ENCODE assay signal across 13 mouse cellular contexts in the genomic region with DNA sequence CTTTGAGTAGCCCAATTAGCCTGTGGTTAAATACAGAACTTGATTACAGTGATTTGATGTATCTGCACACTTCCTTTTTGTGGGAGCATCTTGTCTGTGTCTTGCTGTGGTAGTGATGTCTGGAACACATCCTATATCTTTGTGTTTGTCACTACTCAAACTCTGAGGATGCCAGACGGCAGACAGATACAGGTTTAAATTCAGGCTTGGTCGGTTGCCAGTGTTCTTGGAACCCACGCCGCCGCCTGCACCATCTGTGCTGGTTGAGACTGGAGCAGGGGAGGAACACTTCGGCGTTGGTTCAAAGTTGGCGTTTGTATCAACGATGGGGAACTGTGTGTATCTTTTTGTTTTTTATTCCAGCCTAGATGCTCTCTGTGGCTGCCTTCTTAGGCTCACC. TPM values are rescaled to one million over a fixed set of nuclear protein-coding genes. Genes with fewer than 3 reads are reported as not detected.
DNase-seq lines count a peak whose midpoint lies in the region; ATAC-seq lines count a peak whose summit lies in the region.
"Had no signal": no experiment of that assay in that cellular context is flagged by ENCODE, and none has a peak within 500 bp of the region (broad histone marks: within the 10 kb centered on the region; RNA-seq: fewer than 3 reads in every experiment).

No protein-coding gene starts in this region.

- H3K4me2 ChIP-seq in forebrain, embryonic 13.5 days: no peak overlapping the region
- no peak overlapping the region for H3K4me2 ChIP-seq in forebrain, embryonic 11.5 days (ENCODE audit: low read depth, low read length, severe bottlenecking)
- H3K4me2 ChIP-seq in neural tube, embryonic 15.5 days: no peak overlapping the region
- H3K4me2 ChIP-seq: liver, embryonic 11.5 days; neural tube, embryonic 12.5 days had no signal

- 0 out of 2 replicates have a peak, but pooled peaks cover 3% of the 10 kb centered on the region for H3K9me3 ChIP-seq in forebrain, embryonic 13.5 days (replicated peaks)
- no peaks in the 10 kb centered on the region for H3K9me3 ChIP-seq in forebrain, embryonic 11.5 days (ENCODE audit: control insufficient read depth, low read length)
- H3K9me3 ChIP-seq in neural tube, embryonic 15.5 days (replicated peaks): no peaks in the 10 kb centered on the region
- H3K9me3 ChIP-seq: neural tube, embryonic 12.5 days had no signal

- H3K36me3 ChIP-seq in forebrain, embryonic 13.5 days (ENCODE audit: poor library complexity, severe bottlenecking): peaks cover 4% of the 10 kb centered on the region; the same call in 1 of the 2 replicates
- H3K36me3 ChIP-seq in forebrain, embryonic 11.5 days (ENCODE audit: control insufficient read depth, insufficient read depth, low read length): no peaks in the 10 kb centered on the region
- peaks cover 7% of the 10 kb centered on the region for H3K36me3 ChIP-seq in neural tube, embryonic 15.5 days
- H3K36me3 ChIP-seq: neural tube, embryonic 12.5 days had no signal

- no peak for DNase-seq in forebrain, embryonic 11.5 days (ENCODE audit: low spot score)
- peak; percentile 84 to 85 for DNase-seq in layer of hippocampus, postnatal 36 days
- peak; percentile 85 for DNase-seq in right cerebral cortex, postnatal 25 days
- no peak for DNase-seq in urinary bladder, postnatal 14 days (ENCODE audit: low spot score)
- DNase-seq in gastrocnemius, postnatal 4 days (ENCODE audit: low spot score in 2 of 2): no peak
- DNase-seq: adrenal gland, postnatal 14 days; kidney, adult 9 months; thymus, postnatal 25 days had no signal

- peaks cover 5% of the 10 kb centered on the region; the same call in 1 of the 2 replicates for H3K4me1 ChIP-seq in forebrain, embryonic 13.5 days
- H3K4me1 ChIP-seq in forebrain, embryonic 11.5 days (replicated peaks; ENCODE audit: control insufficient read depth, insufficient read depth, low read length): no peaks in the 10 kb centered on the region
- H3K4me1 ChIP-seq in neural tube, embryonic 15.5 days: no peaks in the 10 kb centered on the region
- H3K4me1 ChIP-seq: neural tube, embryonic 12.5 days had no signal

- no peak overlapping the region for H3K9ac ChIP-seq in forebrain, embryonic 13.5 days
- H3K9ac ChIP-seq in forebrain, embryonic 11.5 days (ENCODE audit: low read length): no peak overlapping the region
- no peak overlapping the region for H3K9ac ChIP-seq in neural tube, embryonic 15.5 days (replicated peaks)
- H3K9ac ChIP-seq: neural tube, embryonic 12.5 days had no signal

- no peak overlapping the region for H3K4me3 ChIP-seq in forebrain, embryonic 13.5 days
- H3K4me3 ChIP-seq in forebrain, embryonic 11.5 days (ENCODE audit: low read depth, low read length): no peak overlapping the region
- no peak overlapping the region for H3K4me3 ChIP-seq in neural tube, embryonic 15.5 days (replicated peaks)
- H3K4me3 ChIP-seq: neural tube, embryonic 12.5 days had no signal

- ATAC-seq in forebrain, embryonic 13.5 days: peak; percentile 88
- no peak for ATAC-seq in forebrain, embryonic 11.5 days (replicated peaks; ENCODE audit: low FRiP score)
- peak; percentile 99 for ATAC-seq in frontal cortex, adult (ENCODE audit: low TSS enrichment)
- ATAC-seq in neural tube, embryonic 15.5 days (ENCODE audit: low FRiP score): no peak

- peak overlapping the region; percentile 41 for H3K27ac ChIP-seq in forebrain, embryonic 13.5 days
- no peak overlapping the region for H3K27ac ChIP-seq in forebrain, embryonic 11.5 days (ENCODE audit: low read depth, low read length)
- H3K27ac ChIP-seq in neural tube, embryonic 15.5 days (replicated peaks): no peak overlapping the region
- H3K27ac ChIP-seq: neural tube, embryonic 12.5 days had no signal

- H3K27me3 ChIP-seq in forebrain, embryonic 13.5 days: no peaks in the 10 kb centered on the region
- no peaks in the 10 kb centered on the region for H3K27me3 ChIP-seq in forebrain, embryonic 11.5 days (ENCODE audit: control insufficient read depth, insufficient read depth, low read length)
- no peaks in the 10 kb centered on the region for H3K27me3 ChIP-seq in neural tube, embryonic 15.5 days (replicated peaks)
- H3K27me3 ChIP-seq: neural tube, embryonic 12.5 days had no signal

- WGBS in forebrain, embryonic 13.5 days: 78% methylated on average over 9 of the region's 9 CpGs
- 95% methylated on average over 9 of the region's 9 CpGs for WGBS in forebrain, embryonic 11.5 days
- WGBS in neural tube, embryonic 15.5 days: 88% methylated on average over 9 of the region's 9 CpGs

RNA-seq across cellular contexts. Expression of a gene that starts 31.0 kb away (rescaled TPM):
- polyA plus RNA-seq in forebrain, embryonic 13.5 days (2015; fragmentation: Nextera tagmentation; extraction: Ambion mirVana): 10.8 and 10.9 TPM in 2 replicates
- polyA plus RNA-seq in forebrain, embryonic 11.5 days (2014; fragmentation: Nextera tagmentation; extraction: Ambion mirVana): 18.2 and 18.4 TPM in 2 replicates
- total RNA-seq in layer of hippocampus, postnatal 36 days (2021): 10 to 100 TPM; 20.2 to 28.3 TPM
- 10 to 100 TPM; 61.3 to 69.4 TPM for total RNA-seq in gastrocnemius, postnatal 4 days (2021)
- 18.3 and 27.0 TPM in 2 replicates for polyA plus RNA-seq in neural tube, embryonic 15.5 days (2015; fragmentation: Nextera tagmentation; extraction: Ambion mirVana)

Comparison
In these comparisons a context has a peak if more than half of its experiments do, and no peak if none do; other contexts are left out.
1. ATAC-seq: peak in forebrain, embryonic 13.5 days (single experiment) and frontal cortex, adult (single experiment); none in forebrain, embryonic 11.5 days (single experiment) and neural tube, embryonic 15.5 days (single experiment).
2. DNase-seq: peak in layer of hippocampus, postnatal 36 days (2 of 2) and right cerebral cortex, postnatal 25 days (single experiment); none in forebrain, embryonic 11.5 days (single experiment), urinary bladder, postnatal 14 days (single experiment) and gastrocnemius, postnatal 4 days (0 of 2).